Mouse (Mus musculus) intestine, embryonic 16.5 days (tissue): ENCODE data around the gene Apof. TPM values are rescaled to one million over a fixed set of nuclear protein-coding genes. Genes with fewer than 3 reads are reported as not detected.

ENCODE experiments used
- ATAC-seq: fragments of 200-750 bp; cut with Nextera tagmentation; 2 replicates; pipeline ENCODE4 v1.8.0; 2017; ENCODE audit warnings: moderate TSS enrichment, moderate library complexity
- H3K27ac ChIP-seq: fragments of 300-500 bp; sonication (generic); 2 replicates; pipeline ENCODE4 v1.5.1; 2014; ENCODE audit warnings: mild to moderate bottlenecking, low read length
- H3K27me3 ChIP-seq: fragments of 300-500 bp; sonication (generic); replicated peaks from 2 replicates; pipeline ENCODE4 v1.6.1; 2014; ENCODE audit warnings: low read length, control low read depth, mixed read lengths; ENCODE audit not compliant: control insufficient read depth, insufficient read depth
- H3K36me3 ChIP-seq: fragments of 300-500 bp; sonication (generic); 2 replicates; pipeline ENCODE4 v1.6.1; 2014; ENCODE audit warnings: low read length, control low read depth; ENCODE audit not compliant: control insufficient read depth, insufficient read depth
- H3K4me1 ChIP-seq: fragments of 300-500 bp; sonication (generic); 2 replicates; pipeline ENCODE4 v1.6.1; 2014; ENCODE audit warnings: low read length, control low read depth, mixed read lengths; ENCODE audit not compliant: control insufficient read depth, insufficient read depth
- H3K4me2 ChIP-seq: fragments of 300-500 bp; sonication (generic); 2 replicates; pipeline ENCODE4 v1.6.1; 2014; ENCODE audit warnings: low read depth, low read length, control low read depth
- H3K4me3 ChIP-seq: fragments of 300-500 bp; sonication (generic); 2 replicates; pipeline ENCODE4 v1.5.1; 2014; ENCODE audit warnings: mild to moderate bottlenecking, low read length
- H3K9ac ChIP-seq: fragments of 300-500 bp; sonication (generic); 2 replicates; pipeline ENCODE4 v1.6.1; 2014; ENCODE audit warnings: low read depth, low read length
- H3K9me3 ChIP-seq: fragments of 300-500 bp; sonication (generic); 2 replicates; pipeline ENCODE4 v1.6.1; 2016; ENCODE audit warnings: low read length, control low read depth; ENCODE audit not compliant: control insufficient read depth
- WGBS: fragments of 180-500 bp; shearing (Covaris S2); extraction: QIAGEN DNeasy Blood & Tissue Kit; methylation state at CpG from one replicate; pipeline ENCODE4 v1.1.7; 2014; 5-methylcytosine and 5-hydroxymethylcytosine counted together
- polyA plus RNA-seq: library from polyadenylated mRNA; unstranded; fragments of >200 nt; fragmentation: Nextera tagmentation; extraction: Ambion mirVana; gene quantifications from 2 replicates; pipeline ENCODE4 v1.2.1, GENCODE M21; 2015

Gene Apof
- polyA plus RNA-seq, 1 experiment from 2014 or later: 3.5 TPM

GRCm38 (mm10) chr10:128232420-128232985 lies 36.0 kb upstream of the Apof start:
- no peaks in the 10 kb centered on the region for H3K36me3 ChIP-seq
- H3K4me2 ChIP-seq: peak overlapping the region; percentile 72
- peaks cover 4% of the 10 kb centered on the region for H3K4me1 ChIP-seq
- H3K9me3 ChIP-seq: no peaks in the 10 kb centered on the region
- peak; percentile 61 for ATAC-seq
- H3K27ac ChIP-seq: peak overlapping the region; percentile 96
- H3K9ac ChIP-seq: peak overlapping the region; percentile 83
- peak overlapping the region; percentile 81 for H3K4me3 ChIP-seq
- under 1% methylated on average over 14 of the region's 14 CpGs for WGBS
- H3K27me3 ChIP-seq: no peaks in the 10 kb centered on the region

GRCm38 (mm10) chr10:128236321-128236720 lies 32.1 kb upstream of the Apof start:
- Histone ChIP-seq H3K9ac (no peak overlapping the region), H3K4me3 (no peak overlapping the region), H3K27me3 (no peaks in the 10 kb centered on the region), H3K4me1 (no peaks in the 10 kb centered on the region; the same call in 1 of the 2 replicates), H3K27ac (no peak overlapping the region), H3K4me2 (no peak overlapping the region), H3K36me3 (no peaks in the 10 kb centered on the region; the same call in 1 of the 2 replicates), H3K9me3 (no peaks in the 10 kb centered on the region)
- WGBS: 73% methylated on average over 4 of the region's 4 CpGs
- no peak for ATAC-seq

GRCm38 (mm10) chr10:128237807-128238480 lies 30.5 kb upstream of the Apof start:
- no peaks in the 10 kb centered on the region; the same call in 1 of the 2 replicates for H3K4me1 ChIP-seq
- 80% methylated on average over 15 of the region's 15 CpGs for WGBS

GRCm38 (mm10) chr10:128239140-128239539 lies 29.3 kb upstream of the Apof start:
- no peaks in the 10 kb centered on the region for H3K27me3 ChIP-seq
- 85% methylated on average over 4 of the region's 4 CpGs for WGBS
- no peaks in the 10 kb centered on the region for H3K4me1 ChIP-seq
- H3K4me2 ChIP-seq: no peak overlapping the region
- H3K27ac ChIP-seq: no peak overlapping the region
- ATAC-seq: no peak
- no peak overlapping the region for H3K9ac ChIP-seq
- H3K36me3 ChIP-seq: no peaks in the 10 kb centered on the region; the same call in 1 of the 2 replicates
- H3K4me3 ChIP-seq: no peak overlapping the region
- no peaks in the 10 kb centered on the region for H3K9me3 ChIP-seq

More at GRCm38 (mm10) chr10:128237807-128238480, 30.5 kb upstream of the Apof start:
- Histone ChIP-seq H3K36me3 (no peaks in the 10 kb centered on the region; the same call in 1 of the 2 replicates), H3K27ac (no peak overlapping the region), H3K4me2 (no peak overlapping the region), H3K9ac (no peak overlapping the region), H3K4me3 (no peak overlapping the region), H3K9me3 (no peaks in the 10 kb centered on the region), H3K27me3 (no peaks in the 10 kb centered on the region)
- no peak for ATAC-seq

GRCm38 (mm10) chr10:128240131-128240530 lies 28.3 kb upstream of the Apof start:
- Histone ChIP-seq H3K36me3 (no peaks in the 10 kb centered on the region; the same call in 1 of the 2 replicates), H3K9me3 (no peaks in the 10 kb centered on the region), H3K27ac (no peak overlapping the region), H3K4me3 (no peak overlapping the region), H3K9ac (no peak overlapping the region), H3K4me2 (no peak overlapping the region), H3K4me1 (no peaks in the 10 kb centered on the region), H3K27me3 (no peaks in the 10 kb centered on the region)
- no peak for ATAC-seq
- 82% methylated on average over 18 of the region's 18 CpGs for WGBS

- Histone ChIP-seq H3K9me3 (no peaks in the 10 kb centered on the region), H3K27ac (no peak overlapping the region), H3K9ac (no peak overlapping the region), H3K4me1 (no peaks in the 10 kb centered on the region), H3K4me3 (no peak overlapping the region), H3K27me3 (no peaks in the 10 kb centered on the region), H3K36me3 (peaks cover 3% of the 10 kb centered on the region; the same call in 1 of the 2 replicates), H3K4me2 (no peak overlapping the region)
- WGBS: 94% methylated on average over 8 of the region's 8 CpGs
- ATAC-seq: no peak
Observed at GRCm38 (mm10) chr10:128243252-128243651, 25.2 kb upstream of the Apof start.

- peaks cover 3% of the 10 kb centered on the region; the same call in 1 of the 2 replicates for H3K36me3 ChIP-seq
- no peak overlapping the region for H3K9ac ChIP-seq
- no peaks in the 10 kb centered on the region for H3K4me1 ChIP-seq
- no peak for ATAC-seq
- 95% methylated on average over 15 of the region's 15 CpGs for WGBS
- no peak overlapping the region for H3K4me2 ChIP-seq
- H3K4me3 ChIP-seq: no peak overlapping the region
- no peaks in the 10 kb centered on the region for H3K9me3 ChIP-seq
- no peak overlapping the region for H3K27ac ChIP-seq
- H3K27me3 ChIP-seq: no peaks in the 10 kb centered on the region
Observed at GRCm38 (mm10) chr10:128244121-128244520, 24.4 kb upstream of the Apof start.

- H3K9ac ChIP-seq: no peak overlapping the region
- 0 out of 2 replicates have a peak, but pooled peaks have one; percentile 56 for ATAC-seq
- H3K4me3 ChIP-seq: no peak overlapping the region
- no peaks in the 10 kb centered on the region for H3K27me3 ChIP-seq
- no peak overlapping the region for H3K4me2 ChIP-seq
- 85% methylated on average over 17 of the region's 17 CpGs for WGBS
- no peaks in the 10 kb centered on the region for H3K4me1 ChIP-seq
- peak overlapping the region; percentile 58; the same call in 1 of the 2 replicates for H3K27ac ChIP-seq
- H3K9me3 ChIP-seq: no peaks in the 10 kb centered on the region
- H3K36me3 ChIP-seq: peaks cover 6% of the 10 kb centered on the region; the same call in 1 of the 2 replicates
Observed at GRCm38 (mm10) chr10:128247020-128247732, 21.3 kb upstream of the Apof start.

- Histone ChIP-seq H3K9me3 (no peaks in the 10 kb centered on the region), H3K27me3 (no peaks in the 10 kb centered on the region), H3K4me3 (no peak overlapping the region), H3K4me1 (no peaks in the 10 kb centered on the region), H3K27ac (no peak overlapping the region), H3K36me3 (peaks cover 6% of the 10 kb centered on the region; the same call in 1 of the 2 replicates), H3K4me2 (no peak overlapping the region), H3K9ac (no peak overlapping the region)
- no peak for ATAC-seq
- 90% methylated on average over 13 of the region's 13 CpGs for WGBS
Observed at GRCm38 (mm10) chr10:128250565-128250964, 17.9 kb upstream of the Apof start.
